Mouse (Mus musculus): ENCODE measurements at regions not wholly inside any gene's neighbourhood (a gene's known extent, or its start where the extent isn't known, plus 50 kb on each side); places are given as distances from the start of the nearest gene placed in this dataset.

DNA sequence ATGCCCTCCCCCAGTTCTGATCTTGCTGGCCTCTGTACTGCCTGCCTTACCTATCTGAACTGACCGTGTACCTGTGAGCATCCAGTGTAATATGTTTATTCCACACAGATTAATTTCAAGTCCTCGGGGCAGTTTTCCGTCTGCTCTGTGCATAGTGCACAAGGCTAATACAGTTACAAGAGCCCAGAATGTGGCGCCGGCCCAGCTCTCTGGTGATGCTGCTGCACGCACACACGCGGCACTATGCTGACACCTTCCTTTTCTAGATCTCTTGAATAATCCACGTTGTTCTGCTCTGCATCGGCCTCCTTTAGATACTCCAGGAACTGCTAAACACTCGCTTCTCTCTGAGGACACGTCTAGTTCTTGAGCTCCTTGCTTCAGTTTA lies 55.9 kb upstream of the Cpsf6 start:
- TF ChIP-seq POLR2A (IDR thresholded peaks at IDR 0.05; ENCODE audit: borderline replicate concordance, control insufficient read depth, low read depth, low read length) (no peak), CTCF (IDR thresholded peaks at IDR 0.05; ENCODE audit: control insufficient read depth, insufficient read depth, low read length) (no peak)

All from bone marrow, adult 2 months (tissue).